ENCODE assay signal across 8 mouse cellular contexts in genomic region chr8:69791415-69792068, GRCm38 (mm10). TPM values are rescaled to one million over a fixed set of nuclear protein-coding genes. Genes with fewer than 3 reads are reported as not detected.
DNase-seq lines count a peak whose midpoint lies in the region; ATAC-seq lines count a peak whose summit lies in the region.

No protein-coding gene starts in this region.

- peak overlapping the region; percentile 98 for H3K9ac ChIP-seq in forebrain, embryonic 15.5 days (replicated peaks)
- H3K9ac ChIP-seq in stomach, embryonic 16.5 days (ENCODE audit: low read length), result peak overlapping the region; percentile 98

- ATAC-seq in forebrain, embryonic 15.5 days (replicated peaks), result peak; percentile 84
- peak; percentile 28 for ATAC-seq in megakaryocyte progenitor cell, adult 5-6 weeks (replicated peaks; ENCODE audit: poor library complexity)
- ATAC-seq in stomach, embryonic 16.5 days (ENCODE audit: insufficient read depth, low FRiP score), result peak; percentile 45; the same call in 1 of the 2 replicates

- H3K4me3 ChIP-seq in forebrain, embryonic 15.5 days, result peak overlapping the region; percentile 100
- H3K4me3 ChIP-seq in stomach, embryonic 16.5 days (replicated peaks; ENCODE audit: low read length), result peak overlapping the region; percentile 99

- DNase-seq in adrenal gland, postnatal 10 days, result peak; percentile 58
- no peak for DNase-seq in adrenal gland, adult 2 months
- peak; percentile 29 for DNase-seq in urinary bladder, postnatal 25 days (ENCODE audit: low spot score)
- DNase-seq in urinary bladder, postnatal 36 days (ENCODE audit: low spot score in 2 of 2), result no peak
- DNase-seq in kidney, postnatal 14 days, result peak; percentile 56

- no peaks in the 10 kb centered on the region for H3K9me3 ChIP-seq in forebrain, embryonic 15.5 days
- H3K9me3 ChIP-seq in stomach, embryonic 16.5 days (replicated peaks; ENCODE audit: control insufficient read depth, low read length), result no peaks in the 10 kb centered on the region

- H3K4me1 ChIP-seq in forebrain, embryonic 15.5 days, result peaks cover 24% of the 10 kb centered on the region
- H3K4me1 ChIP-seq in stomach, embryonic 16.5 days (ENCODE audit: control insufficient read depth, insufficient read depth, low read length), result peaks cover 15% of the 10 kb centered on the region

- H3K27ac ChIP-seq in forebrain, embryonic 15.5 days (replicated peaks), result peak overlapping the region; percentile 80
- H3K27ac ChIP-seq in stomach, embryonic 16.5 days (ENCODE audit: low read length), result peak overlapping the region; percentile 68

- under 1% methylated on average over 48 of the region's 48 CpGs for WGBS in forebrain, embryonic 15.5 days
- WGBS in stomach, embryonic 16.5 days, result under 1% methylated on average over 45 of the region's 48 CpGs

- H3K4me2 ChIP-seq in forebrain, embryonic 15.5 days (replicated peaks), result peak overlapping the region; percentile 89
- H3K4me2 ChIP-seq in stomach, embryonic 16.5 days (ENCODE audit: low read depth, low read length), result peak overlapping the region; percentile 83

- H3K36me3 ChIP-seq in forebrain, embryonic 15.5 days, result peaks cover 24% of the 10 kb centered on the region
- peaks cover 7% of the 10 kb centered on the region for H3K36me3 ChIP-seq in stomach, embryonic 16.5 days (ENCODE audit: control insufficient read depth, insufficient read depth, low read length)

- H3K27me3 ChIP-seq in forebrain, embryonic 15.5 days, result no peaks in the 10 kb centered on the region
- no peaks in the 10 kb centered on the region for H3K27me3 ChIP-seq in stomach, embryonic 16.5 days (ENCODE audit: control insufficient read depth, insufficient read depth, low read length)

RNA-seq across cellular contexts. Expression of gene Zfp866, which starts 0.6 kb away (rescaled TPM):
- 10 to 100 TPM; 17.6 to 27.2 TPM for total RNA-seq in adrenal gland, postnatal 10 days (2021)
- total RNA-seq in adrenal gland, adult 2 months (2021), result 10 to 100 TPM; 19.5 to 21.4 TPM
- 3.4 and 3.5 TPM in 2 replicates for polyA plus RNA-seq in adrenal gland, adult 2 months (2012; rRNA removed)
- 48.2 and 48.3 TPM in 2 replicates for polyA plus RNA-seq in forebrain, embryonic 15.5 days (2015; fragmentation: Nextera tagmentation; extraction: Ambion mirVana)
- total RNA-seq in megakaryocyte progenitor cell, adult 5-6 weeks (2015), result 17.6 and 18.7 TPM in 2 replicates
- 17.8 and 28.2 TPM in 2 replicates for total RNA-seq in megakaryocyte progenitor cell, adult 5-6 weeks (2017)
- polyA plus RNA-seq in stomach, embryonic 16.5 days (2015; fragmentation: Nextera tagmentation; extraction: Ambion mirVana), result 24.1 and 25.8 TPM in 2 replicates

RNA-seq across cellular contexts. Expression of gene Atp13a1, which starts 0.6 kb away (rescaled TPM):
- total RNA-seq in adrenal gland, postnatal 10 days (2021), result 10 to 100 TPM; 33.0 to 33.3 TPM
- 10 to 100 TPM; 40.8 to 43.4 TPM for total RNA-seq in adrenal gland, adult 2 months (2021)
- polyA plus RNA-seq in adrenal gland, adult 2 months (2012; rRNA removed), result 93.0 and 110 TPM in 2 replicates
- polyA plus RNA-seq in forebrain, embryonic 15.5 days (2015; fragmentation: Nextera tagmentation; extraction: Ambion mirVana), result 50.2 and 50.8 TPM in 2 replicates
- total RNA-seq in megakaryocyte progenitor cell, adult 5-6 weeks (2015), result 24.8 and 26.1 TPM in 2 replicates
- 17.8 and 19.4 TPM in 2 replicates for total RNA-seq in megakaryocyte progenitor cell, adult 5-6 weeks (2017)
- 45.6 and 46.6 TPM in 2 replicates for polyA plus RNA-seq in stomach, embryonic 16.5 days (2015; fragmentation: Nextera tagmentation; extraction: Ambion mirVana)

RNA-seq across cellular contexts. Expression of gene Gm20422, which starts 16.9 kb away (rescaled TPM):
- total RNA-seq in adrenal gland, postnatal 10 days (2021), result 1 to 10 TPM in 1 of 2 experiments, not detected in 1; 2.8 TPM
- 1 to 10 TPM in 1 of 2 experiments, not detected in 1; 2.3 TPM for total RNA-seq in adrenal gland, adult 2 months (2021)
- polyA plus RNA-seq in adrenal gland, adult 2 months (2012; rRNA removed), result 0.25 and 0.33 TPM in 2 replicates
- 0.61 TPM in 1 of 2 replicates, not detected in the other for polyA plus RNA-seq in forebrain, embryonic 15.5 days (2015; fragmentation: Nextera tagmentation; extraction: Ambion mirVana)
- total RNA-seq in megakaryocyte progenitor cell, adult 5-6 weeks (2015), result not detected in 2 replicates
- 0.29 TPM in 1 of 2 replicates, not detected in the other for total RNA-seq in megakaryocyte progenitor cell, adult 5-6 weeks (2017)
- polyA plus RNA-seq in stomach, embryonic 16.5 days (2015; fragmentation: Nextera tagmentation; extraction: Ambion mirVana), result 0.55 TPM in 1 of 2 replicates, not detected in the other

RNA-seq across cellular contexts. Expression of gene Gmip, which starts 16.9 kb away (rescaled TPM):
- total RNA-seq in adrenal gland, postnatal 10 days (2021), result 10 to 100 TPM; 12.2 to 16.9 TPM
- total RNA-seq in adrenal gland, adult 2 months (2021), result 10 to 100 TPM; 13.5 to 13.6 TPM
- polyA plus RNA-seq in adrenal gland, adult 2 months (2012; rRNA removed), result 30.3 and 36.6 TPM in 2 replicates
- polyA plus RNA-seq in forebrain, embryonic 15.5 days (2015; fragmentation: Nextera tagmentation; extraction: Ambion mirVana), result 42.4 and 44.4 TPM in 2 replicates
- total RNA-seq in megakaryocyte progenitor cell, adult 5-6 weeks (2015), result 17.5 and 27.6 TPM in 2 replicates
- total RNA-seq in megakaryocyte progenitor cell, adult 5-6 weeks (2017), result 34.3 and 39.6 TPM in 2 replicates
- 10.0 and 11.0 TPM in 2 replicates for polyA plus RNA-seq in stomach, embryonic 16.5 days (2015; fragmentation: Nextera tagmentation; extraction: Ambion mirVana)

RNA-seq across cellular contexts. Expression of gene Lpar2, which starts 30.7 kb away (rescaled TPM):
- total RNA-seq in adrenal gland, postnatal 10 days (2021), result 1 to 10 TPM in 1 of 2 experiments, under 1 TPM in 1; 0.96 to 1.1 TPM
- total RNA-seq in adrenal gland, adult 2 months (2021), result 1 to 10 TPM; 1.2 to 2.9 TPM
- 2.0 and 2.5 TPM in 2 replicates for polyA plus RNA-seq in adrenal gland, adult 2 months (2012; rRNA removed)
- 0.65 and 0.89 TPM in 2 replicates for polyA plus RNA-seq in forebrain, embryonic 15.5 days (2015; fragmentation: Nextera tagmentation; extraction: Ambion mirVana)
- 6.8 and 8.5 TPM in 2 replicates for total RNA-seq in megakaryocyte progenitor cell, adult 5-6 weeks (2015)
- 1.3 and 1.6 TPM in 2 replicates for total RNA-seq in megakaryocyte progenitor cell, adult 5-6 weeks (2017)
- 0.22 and 0.35 TPM in 2 replicates for polyA plus RNA-seq in stomach, embryonic 16.5 days (2015; fragmentation: Nextera tagmentation; extraction: Ambion mirVana)

Comparison
In these comparisons a context has a peak if more than half of its experiments do, and no peak if none do; other contexts are left out.
1. DNase-seq: peak in adrenal gland, postnatal 10 days (single experiment), urinary bladder, postnatal 25 days (single experiment) and kidney, postnatal 14 days (single experiment); none in adrenal gland, adult 2 months (single experiment) and urinary bladder, postnatal 36 days (0 of 2).
2. ATAC-seq: peak in every context shown above with its lines; median percentile 84 in forebrain, embryonic 15.5 days; 45 in stomach, embryonic 16.5 days; 28 in megakaryocyte progenitor cell, adult 5-6 weeks.